Mouse (Mus musculus) limb, embryonic 10.5 days (tissue): ENCODE results near the gene Hhipl1. TPM values are rescaled to one million over a fixed set of nuclear protein-coding genes. Genes with fewer than 3 reads are reported as not detected.

Experiments
- DNase-seq: peaks from one replicate; pipeline ENCODE4 v3.0.0-alpha.2; 2017; ENCODE audit warnings: low spot score
- H3K27ac ChIP-seq: fragments of 300-500 bp; sonication (generic); 2 replicates; pipeline ENCODE4 v1.5.1; 2016; ENCODE audit warnings: mild to moderate bottlenecking
- H3K27me3 ChIP-seq: fragments of 300-500 bp; sonication (generic); 2 replicates; pipeline ENCODE4 v1.6.1; 2016; ENCODE audit warnings: low read depth, mild to moderate bottlenecking; ENCODE audit not compliant: poor library complexity, severe bottlenecking
- H3K36me3 ChIP-seq: fragments of 300-500 bp; sonication (generic); 2 replicates; pipeline ENCODE4 v1.6.1; 2016; ENCODE audit warnings: mild to moderate bottlenecking, moderate library complexity
- H3K4me1 ChIP-seq: fragments of 300-500 bp; sonication (generic); 2 replicates; pipeline ENCODE4 v1.6.1; 2016
- H3K4me3 ChIP-seq: fragments of 300-500 bp; sonication (generic); 2 replicates; pipeline ENCODE4 v1.5.1; 2016; ENCODE audit warnings: mild to moderate bottlenecking, moderate library complexity
- H3K9me3 ChIP-seq: fragments of 300-500 bp; sonication (generic); replicated peaks from 2 replicates; pipeline ENCODE4 v1.6.1; 2016; ENCODE audit warnings: mild to moderate bottlenecking
- WGBS: fragments of 180-500 bp; shearing (Covaris S2); methylation state at CpG from one replicate; pipeline ENCODE4 v1.1.7; 2016; 5-methylcytosine and 5-hydroxymethylcytosine counted together
- polyA plus RNA-seq: library from polyadenylated mRNA; unstranded; fragments of >200 nt; fragmentation: Nextera tagmentation; extraction: Ambion mirVana; gene quantifications from 2 replicates; pipeline ENCODE4 v1.2.1, GENCODE M21; 2016

Gene Hhipl1
- polyA plus RNA-seq, 1 experiment from 2014 or later: 0.21 TPM

DNA sequence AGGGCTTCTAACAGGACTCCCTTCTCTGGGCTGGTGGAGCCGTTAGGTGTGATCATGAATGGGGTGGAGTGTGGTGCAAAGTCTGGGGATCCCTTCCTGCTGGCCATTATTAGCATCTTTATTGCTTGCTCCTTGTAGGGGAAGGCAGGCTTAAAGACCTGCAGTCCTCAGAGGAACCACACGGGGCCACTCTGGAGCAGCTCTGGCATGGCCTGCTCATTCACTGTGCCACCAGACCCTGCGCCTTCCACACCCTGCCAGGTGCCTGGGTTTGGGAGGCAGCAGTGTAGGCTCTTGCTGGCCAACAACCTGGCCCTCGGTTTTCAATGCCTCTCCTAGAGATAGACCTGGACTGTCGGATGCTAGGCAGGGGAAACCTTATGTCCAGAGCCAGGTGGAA lies 57.7 kb downstream of the Hhipl1 start:
- WGBS: 5% methylated on average over 5 of the region's 5 CpGs
- DNase-seq: peak; percentile 82
- Histone ChIP-seq H3K4me3 (no peak overlapping the region), H3K27me3 (no peaks in the 10 kb centered on the region; the same call in 1 of the 2 replicates), H3K36me3 (no peaks in the 10 kb centered on the region), H3K4me1 (peaks cover 33% of the 10 kb centered on the region), H3K27ac (0 out of 2 replicates have a peak overlapping the region, but pooled peaks have one; percentile 28), H3K9me3 (no peaks in the 10 kb centered on the region)

DNA sequence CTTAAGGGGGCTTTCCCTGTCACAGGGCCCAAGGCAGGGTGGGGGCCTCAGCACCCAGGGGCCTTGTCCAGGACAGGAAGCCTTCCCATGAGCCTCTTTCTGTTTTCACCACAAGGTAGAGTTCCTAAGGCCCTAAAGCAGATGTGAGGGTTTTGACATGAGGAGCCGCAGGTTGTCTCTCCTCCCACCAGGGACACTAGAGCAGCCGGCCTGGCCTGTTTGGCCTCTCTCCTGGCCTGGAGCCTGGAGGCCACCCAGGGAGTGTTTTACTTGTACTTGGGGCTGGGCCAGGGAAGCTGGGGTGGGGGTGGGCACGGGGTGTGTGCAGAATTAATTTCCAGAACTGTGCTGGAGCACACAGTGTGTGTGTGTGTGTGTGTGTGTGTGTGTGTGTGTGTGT lies 59.3 kb downstream of the Hhipl1 start:
- H3K4me3 ChIP-seq: no peak overlapping the region
- 46% methylated on average over 3 of the region's 3 CpGs for WGBS
- DNase-seq: no peak
- H3K9me3 ChIP-seq: no peaks in the 10 kb centered on the region
- no peak overlapping the region for H3K27ac ChIP-seq
- no peaks in the 10 kb centered on the region; the same call in 1 of the 2 replicates for H3K27me3 ChIP-seq
- H3K4me1 ChIP-seq: peaks cover 46% of the 10 kb centered on the region
- H3K36me3 ChIP-seq: no peaks in the 10 kb centered on the region

DNA sequence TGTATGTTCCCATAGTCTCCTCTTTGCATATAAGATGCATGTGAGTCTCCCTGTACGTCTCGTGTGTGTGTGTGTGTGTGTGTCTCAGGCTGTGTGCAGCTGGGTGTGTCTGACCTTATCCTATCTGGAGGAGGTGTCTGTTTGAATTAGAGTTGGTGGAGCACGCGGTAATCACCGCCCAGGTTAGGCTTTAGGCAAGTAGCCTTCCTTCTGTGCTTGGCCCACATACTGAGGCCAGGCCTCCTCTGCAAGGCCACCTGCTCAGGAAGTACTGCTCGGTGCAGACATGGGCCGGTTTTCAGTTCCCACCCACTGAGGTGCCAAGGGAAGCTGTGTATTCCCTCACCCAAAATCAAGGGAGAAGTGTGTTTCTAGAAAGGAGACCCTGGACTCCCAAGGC lies 59.8 kb downstream of the Hhipl1 start:
- whole genome bisulfite sequencing: 81% methylated on average over 7 of the region's 7 CpGs
- Histone ChIP-seq H3K27me3 (no peaks in the 10 kb centered on the region; the same call in 1 of the 2 replicates), H3K9me3 (no peaks in the 10 kb centered on the region), H3K27ac (no peak overlapping the region), H3K4me3 (no peak overlapping the region), H3K4me1 (peaks cover 52% of the 10 kb centered on the region), H3K36me3 (no peaks in the 10 kb centered on the region)
- DNase-seq: no peak

DNA sequence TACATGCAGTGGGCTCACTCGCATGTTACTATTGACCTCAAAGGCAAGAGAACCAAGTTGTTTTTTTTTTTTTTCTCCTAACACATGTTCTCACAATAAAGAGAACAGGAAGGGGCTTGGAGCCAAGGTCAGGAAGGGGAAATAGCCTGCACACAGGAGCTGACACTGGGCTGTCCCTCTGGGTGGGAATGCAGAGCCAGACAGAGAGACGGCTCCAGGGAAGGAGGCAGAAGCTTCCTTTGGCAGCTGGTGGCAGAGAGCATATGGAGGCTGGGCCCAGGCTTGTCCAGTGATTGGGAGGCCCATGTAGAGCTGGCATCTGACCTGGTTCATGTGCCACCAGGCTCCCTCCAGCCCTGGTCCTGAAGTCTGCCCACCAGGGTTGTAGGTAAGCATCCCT lies 61.8 kb downstream of the Hhipl1 start:
- H3K4me1 ChIP-seq: peaks cover 65% of the 10 kb centered on the region
- H3K4me3 ChIP-seq: no peak overlapping the region
- 89% methylated on average over 2 of the region's 2 CpGs for WGBS
- H3K27me3 ChIP-seq: no peaks in the 10 kb centered on the region; the same call in 1 of the 2 replicates
- no peak for DNase-seq
- no peaks in the 10 kb centered on the region for H3K36me3 ChIP-seq
- H3K27ac ChIP-seq: no peak overlapping the region
- H3K9me3 ChIP-seq: no peaks in the 10 kb centered on the region

DNA sequence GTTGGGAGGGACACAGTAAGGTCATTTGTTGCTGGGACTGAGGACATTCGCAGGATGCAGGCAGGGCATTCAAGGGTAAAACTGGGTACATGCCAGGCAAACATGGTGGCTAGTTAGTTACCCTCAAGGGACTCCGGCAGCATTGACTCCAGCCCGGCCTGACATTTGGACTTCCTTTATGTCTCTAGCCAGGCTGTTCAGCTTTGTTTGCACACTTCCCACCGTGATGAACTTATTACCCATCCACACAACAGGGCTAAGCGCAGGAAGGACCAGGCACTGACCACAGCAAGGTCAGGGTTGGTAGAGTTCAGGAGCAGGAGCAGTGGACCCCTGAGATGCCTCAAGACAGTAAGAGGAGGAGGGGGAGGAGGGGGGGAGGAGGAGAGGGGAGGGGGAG lies 62.9 kb downstream of the Hhipl1 start:
- no peak for DNase-seq
- peaks cover 66% of the 10 kb centered on the region for H3K4me1 ChIP-seq
- H3K27ac ChIP-seq: peak overlapping the region; percentile 72

DNA sequence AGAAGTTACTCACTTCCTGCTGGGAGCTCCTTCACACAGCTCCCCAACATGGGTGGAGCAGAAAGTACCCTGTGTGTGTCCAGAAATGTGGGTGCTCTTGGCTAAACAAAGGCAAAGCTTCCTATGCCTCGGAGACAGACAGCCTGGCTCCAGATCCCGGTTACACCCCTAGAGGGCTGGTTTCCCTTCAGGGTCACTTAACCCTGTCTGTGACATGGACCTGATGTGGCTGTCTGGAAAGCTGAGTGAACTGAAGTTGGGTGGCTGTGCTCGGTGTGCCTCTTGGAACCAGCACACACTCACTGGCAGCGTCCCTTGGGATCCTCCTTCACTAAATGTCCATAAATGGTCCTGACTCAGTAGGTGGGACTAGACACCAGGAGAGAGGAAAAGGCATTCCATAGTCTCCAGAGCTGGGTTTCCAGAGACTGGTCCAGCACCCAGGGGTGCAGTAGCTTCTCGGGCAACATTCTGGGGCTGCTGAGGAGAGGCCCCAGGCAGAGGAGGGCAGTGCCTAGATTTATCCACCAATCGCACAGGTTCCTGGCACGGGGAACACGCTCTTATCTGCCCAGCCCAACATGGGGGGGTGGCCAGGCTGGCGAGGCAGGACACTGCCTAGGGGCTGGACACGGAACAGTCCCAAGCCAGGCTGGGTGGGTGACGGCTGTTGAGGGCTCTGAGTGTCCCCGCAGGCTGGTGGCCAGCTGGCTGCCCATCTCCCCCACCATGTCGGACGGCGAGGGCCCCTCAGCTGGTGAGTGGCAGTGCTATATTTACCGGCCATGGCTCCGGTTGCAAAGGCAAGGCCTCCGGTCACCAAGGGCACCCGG lies 64.7 kb downstream of the Hhipl1 start, which contains the start of gene Eml1:
Eml1 (plus strand) TSS at position 362 of the 833 bp plus-strand sequence.
- Histone ChIP-seq H3K27me3 (no peaks in the 10 kb centered on the region; the same call in 1 of the 2 replicates), H3K9me3 (no peaks in the 10 kb centered on the region), H3K4me3 (no peak within 1 kb of the TSS), H3K27ac (peak within 1 kb of the TSS; percentile 79), H3K4me1 (peaks cover 70% of the 10 kb centered on the region), H3K36me3 (no peaks in the 10 kb centered on the region)
- 79% methylated on average over 19 of the region's 19 CpGs for WGBS
- no peak for DNase-seq

More for the DNA sequence above, 62.9 kb downstream of the Hhipl1 start:
- H3K27me3 ChIP-seq: no peaks in the 10 kb centered on the region; the same call in 1 of the 2 replicates
- no peak overlapping the region for H3K4me3 ChIP-seq
- WGBS: 67% methylated on average over 5 of the region's 5 CpGs
- H3K9me3 ChIP-seq: no peaks in the 10 kb centered on the region
- H3K36me3 ChIP-seq: no peaks in the 10 kb centered on the region

DNA sequence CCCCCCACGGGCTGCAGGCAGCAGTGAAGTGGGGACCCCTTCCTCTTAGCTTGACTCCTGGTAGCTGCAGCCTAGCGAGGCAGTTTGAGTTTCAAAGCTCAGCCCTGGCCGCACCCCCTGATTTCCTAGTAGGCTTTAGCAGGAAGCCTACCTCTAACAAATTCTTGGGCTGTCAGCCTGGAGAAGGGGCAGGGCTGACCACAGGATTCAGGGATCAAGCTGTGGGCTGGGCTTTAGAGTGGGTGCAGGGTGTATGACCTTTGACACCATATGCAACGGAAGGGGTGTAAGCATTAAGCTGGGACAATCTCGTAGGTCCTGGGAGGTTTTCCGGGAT lies 65.3 kb downstream of the Hhipl1 start:
- H3K27ac ChIP-seq: peak overlapping the region; percentile 79
- H3K36me3 ChIP-seq: no peaks in the 10 kb centered on the region
- 75% methylated on average over 6 of the region's 6 CpGs for WGBS
- peaks cover 70% of the 10 kb centered on the region for H3K4me1 ChIP-seq
- DNase-seq: no peak
- no peaks in the 10 kb centered on the region; the same call in 1 of the 2 replicates for H3K27me3 ChIP-seq
- no peak overlapping the region for H3K4me3 ChIP-seq
- H3K9me3 ChIP-seq: no peaks in the 10 kb centered on the region

DNA sequence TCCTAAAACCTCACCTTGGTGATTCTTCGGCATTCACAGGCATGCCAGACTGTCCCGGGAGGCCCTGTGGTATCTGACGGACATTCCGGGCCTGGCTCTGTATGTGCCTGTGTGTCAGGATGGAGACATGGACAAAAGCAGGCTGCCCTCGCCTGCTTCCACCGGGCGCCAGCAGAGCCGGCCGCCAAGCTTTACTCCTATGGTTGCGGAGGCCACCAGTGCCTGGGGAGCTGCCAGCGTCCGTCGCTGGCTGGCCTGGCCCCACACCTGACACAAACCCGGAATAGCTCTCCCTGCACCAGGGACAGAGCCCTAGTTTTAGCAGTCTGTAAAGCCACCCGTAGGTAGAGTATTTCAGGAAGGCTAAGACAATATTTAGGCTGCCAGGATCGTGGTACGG lies 66.2 kb downstream of the Hhipl1 start:
- 89% methylated on average over 17 of the region's 17 CpGs for WGBS
- no peaks in the 10 kb centered on the region; the same call in 1 of the 2 replicates for H3K27me3 ChIP-seq

DNA sequence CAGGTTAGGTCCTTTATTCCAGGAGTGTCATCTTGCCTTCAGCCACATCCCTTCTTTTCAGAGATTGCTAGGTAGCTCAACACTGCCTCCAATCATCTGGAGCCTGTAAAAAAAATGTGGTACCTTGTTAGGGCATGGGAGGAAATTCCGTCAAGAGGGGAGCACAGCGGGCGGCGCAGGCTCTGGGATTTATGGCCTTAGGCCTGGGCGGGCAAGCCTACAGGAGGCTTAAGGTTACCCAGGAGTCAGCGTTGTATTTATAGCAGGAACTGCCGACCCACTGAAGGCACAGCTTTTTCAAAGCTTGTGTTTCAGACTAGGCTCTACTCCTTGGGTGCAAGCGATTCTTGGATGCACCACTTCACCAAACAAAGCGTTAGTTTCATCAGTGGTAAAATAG lies 67.5 kb downstream of the Hhipl1 start:
- H3K27ac ChIP-seq: peak overlapping the region; percentile 79
- H3K36me3 ChIP-seq: no peaks in the 10 kb centered on the region
- no peaks in the 10 kb centered on the region; the same call in 1 of the 2 replicates for H3K27me3 ChIP-seq
- H3K9me3 ChIP-seq: no peaks in the 10 kb centered on the region
- DNase-seq: peak; percentile 66
- H3K4me3 ChIP-seq: no peak overlapping the region
- 27% methylated on average over 9 of the region's 9 CpGs for WGBS
- peaks cover 73% of the 10 kb centered on the region for H3K4me1 ChIP-seq

More for the DNA sequence above, 66.2 kb downstream of the Hhipl1 start:
- DNase-seq: no peak
- H3K36me3 ChIP-seq: no peaks in the 10 kb centered on the region
- no peak overlapping the region for H3K4me3 ChIP-seq
- peaks cover 74% of the 10 kb centered on the region for H3K4me1 ChIP-seq
- H3K9me3 ChIP-seq: no peaks in the 10 kb centered on the region
- peak overlapping the region; percentile 79 for H3K27ac ChIP-seq

DNA sequence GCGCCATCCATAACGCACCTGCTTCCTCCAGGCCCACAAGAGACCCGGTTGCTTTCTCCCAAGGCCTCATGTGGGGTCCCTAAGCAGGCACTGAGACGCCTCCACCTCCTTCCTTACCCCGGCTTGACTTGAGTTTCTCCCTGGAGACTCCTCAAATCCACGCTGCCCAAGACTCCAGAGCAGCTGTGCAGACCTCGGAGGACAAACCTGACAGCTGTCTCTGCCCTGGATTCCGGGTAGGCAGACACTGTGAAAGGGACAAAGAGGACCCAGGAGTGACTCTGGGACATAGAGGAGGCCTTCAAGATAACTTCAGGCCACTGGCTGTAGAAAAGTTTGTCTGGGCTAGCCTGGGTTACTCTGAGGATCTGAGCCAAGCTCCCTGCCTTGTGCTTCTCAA lies 68.6 kb downstream of the Hhipl1 start:
- peak overlapping the region; percentile 77 for H3K27ac ChIP-seq
- 86% methylated on average over 8 of the region's 8 CpGs for WGBS

DNA sequence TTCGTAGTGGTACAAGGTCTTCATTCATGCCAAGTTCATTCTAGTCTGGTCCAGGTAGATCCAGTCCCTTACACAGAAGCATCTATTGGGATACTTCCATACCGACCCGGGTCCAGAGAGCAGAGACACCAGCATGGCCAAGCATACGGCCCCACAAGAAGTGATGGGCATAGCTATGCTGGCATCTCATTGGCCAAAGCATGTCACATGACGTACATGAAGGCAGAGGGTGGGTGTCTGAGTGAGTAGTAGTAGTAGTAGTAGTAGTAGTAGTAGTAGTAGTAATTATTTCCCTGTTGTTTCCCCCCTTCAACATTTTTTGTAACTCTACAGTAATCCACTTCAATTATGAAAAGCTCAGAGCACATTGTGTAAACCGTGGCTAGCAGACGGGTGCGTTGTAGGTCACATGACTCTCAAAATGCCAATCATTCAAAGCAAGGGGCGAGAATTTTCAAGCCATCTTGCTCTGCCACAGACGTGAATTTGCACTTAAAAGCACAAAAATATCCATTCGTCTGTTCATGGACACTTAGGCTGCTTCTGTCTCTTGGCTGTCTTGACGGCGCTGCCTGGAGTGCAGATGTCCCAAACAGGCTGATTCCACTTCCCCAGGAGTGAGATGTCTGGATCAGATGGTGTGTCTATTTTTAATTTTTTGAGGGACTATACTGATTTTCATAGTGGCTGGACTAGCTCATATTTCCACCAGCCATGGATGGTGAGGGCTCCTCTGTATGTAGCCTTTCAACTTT lies 72.5 kb downstream of the Hhipl1 start:
- DNase-seq: no peak
- H3K36me3 ChIP-seq: no peaks in the 10 kb centered on the region
- no peak overlapping the region for H3K27ac ChIP-seq
- WGBS: 92% methylated on average over 13 of the region's 13 CpGs
- no peaks in the 10 kb centered on the region for H3K9me3 ChIP-seq
- no peak overlapping the region for H3K4me3 ChIP-seq
- peaks cover 26% of the 10 kb centered on the region for H3K4me1 ChIP-seq
- H3K27me3 ChIP-seq: no peaks in the 10 kb centered on the region

More for the DNA sequence above, 68.6 kb downstream of the Hhipl1 start:
- DNase-seq: no peak
- no peaks in the 10 kb centered on the region; the same call in 1 of the 2 replicates for H3K27me3 ChIP-seq
- no peak overlapping the region for H3K4me3 ChIP-seq
- peaks cover 62% of the 10 kb centered on the region for H3K4me1 ChIP-seq
- no peaks in the 10 kb centered on the region for H3K36me3 ChIP-seq
- H3K9me3 ChIP-seq: no peaks in the 10 kb centered on the region
